Mouse (Mus musculus) thymus, adult 2 months (tissue): Measurements from ENCODE around the gene Gm37240. TPM values are rescaled to one million over a fixed set of nuclear protein-coding genes. Genes with fewer than 3 reads are reported as not detected.

Source experiments
- DNase-seq: peaks from one replicate; pipeline ENCODE4 v3.0.0; 2021
- H3K27ac ChIP-seq: fragments of 200-500 bp; 2 replicates; pipeline ENCODE4 v1.5.1; 2012; ENCODE audit warnings: low read length, control low read depth; ENCODE audit not compliant: control insufficient read depth, insufficient read depth
- H3K27me3 ChIP-seq: fragments of 200-500 bp; 2 replicates; pipeline ENCODE4 v1.6.1; 2012; ENCODE audit warnings: mild to moderate bottlenecking, low read length, moderate library complexity, mixed read lengths; ENCODE audit not compliant: control insufficient read depth, insufficient read depth
- H3K36me3 ChIP-seq: fragments of 200-500 bp; 2 replicates; pipeline ENCODE4 v1.6.1; 2012; ENCODE audit warnings: mild to moderate bottlenecking, low read length, moderate library complexity; ENCODE audit not compliant: control insufficient read depth, insufficient read depth
- H3K4me1 ChIP-seq: fragments of 200-500 bp; replicated peaks from 2 replicates; pipeline ENCODE4 v1.6.1; 2012; ENCODE audit warnings: low read length; ENCODE audit not compliant: control insufficient read depth, insufficient read depth
- H3K4me3 ChIP-seq: fragments of 200-500 bp; 2 replicates; pipeline ENCODE4 v1.5.1; 2012; ENCODE audit warnings: mild to moderate bottlenecking, low read length, control low read depth, moderate library complexity; ENCODE audit not compliant: control insufficient read depth, insufficient read depth
- CTCF ChIP-seq: fragments of 200-500 bp; IDR thresholded peaks from 2 replicates; pipeline ENCODE4 v1.5.1; 2012; ENCODE audit warnings: mild to moderate bottlenecking, control low read depth, low read length, moderate library complexity, borderline replicate concordance; ENCODE audit not compliant: control insufficient read depth, poor library complexity, insufficient read depth; ENCODE audit errors: extremely low read depth
- POLR2A ChIP-seq: fragments of 200-500 bp; IDR thresholded peaks from 2 replicates; pipeline ENCODE4 v1.6.1; 2012; ENCODE audit warnings: mild to moderate bottlenecking, low read length, control low read depth, moderate library complexity; ENCODE audit not compliant: control insufficient read depth, poor library complexity, insufficient read depth; ENCODE audit errors: extremely low read depth
- WGBS: fragments of 180-500 bp; shearing (Covaris S2); methylation state at CpG from one replicate; pipeline ENCODE4 v1.1.7; 2018; 5-methylcytosine and 5-hydroxymethylcytosine counted together
- polyA plus RNA-seq: library from polyadenylated mRNA; depleted of rRNA; stranded (reverse); fragments of >200 nt; gene quantifications from 2 replicates; pipeline ENCODE4 v1.2.3, GENCODE M21; 2012

Gene Gm37240
- polyA plus RNA-seq, 1 experiment, result 7.0 TPM

- H3K4me3 ChIP-seq, result no peak overlapping the region
- no peaks in the 10 kb centered on the region for H3K27me3 ChIP-seq
- no peak for DNase-seq
- TF ChIP-seq CTCF (no peak), POLR2A (no peak)
- WGBS, result 74% methylated on average over 1 of the region's 1 CpGs
- H3K4me1 ChIP-seq, result no peaks in the 10 kb centered on the region
- no peak overlapping the region for H3K27ac ChIP-seq
- H3K36me3 ChIP-seq, result no peaks in the 10 kb centered on the region
Observed at GRCm38 (mm10) chr3:85833627-85834026, 53.7 kb downstream of the Gm37240 start.

GRCm38 (mm10) chr3:85832490-85833155 is 54.7 kb downstream of the Gm37240 start:
- Histone ChIP-seq H3K27ac (no peak overlapping the region), H3K27me3 (no peaks in the 10 kb centered on the region), H3K36me3 (no peaks in the 10 kb centered on the region), H3K4me3 (no peak overlapping the region), H3K4me1 (no peaks in the 10 kb centered on the region)
- no peak for DNase-seq
- TF ChIP-seq POLR2A (no peak), CTCF (no peak)
- WGBS, result 94% methylated on average over 10 of the region's 10 CpGs

GRCm38 (mm10) chr3:85831785-85832184 is 55.5 kb downstream of the Gm37240 start:
- no peak for TF ChIP-seq POLR2A
- no peak for TF ChIP-seq CTCF
- Histone ChIP-seq H3K4me3 (no peak overlapping the region), H3K4me1 (no peaks in the 10 kb centered on the region), H3K27ac (no peak overlapping the region), H3K27me3 (no peaks in the 10 kb centered on the region), H3K36me3 (no peaks in the 10 kb centered on the region)
- 88% methylated on average over 1 of the region's 1 CpGs for WGBS
- no peak for DNase-seq

- no peak overlapping the region for H3K27ac ChIP-seq
- no peaks in the 10 kb centered on the region for H3K4me1 ChIP-seq
- DNase-seq, result no peak
- 81% methylated on average over 4 of the region's 4 CpGs for WGBS
- TF ChIP-seq CTCF (no peak), POLR2A (no peak)
- no peaks in the 10 kb centered on the region for H3K27me3 ChIP-seq
- H3K36me3 ChIP-seq, result no peaks in the 10 kb centered on the region
- no peak overlapping the region for H3K4me3 ChIP-seq
Observed at GRCm38 (mm10) chr3:85829047-85829446, 58.3 kb downstream of the Gm37240 start.

- H3K27ac ChIP-seq, result no peak overlapping the region
- DNase-seq, result no peak
Observed at GRCm38 (mm10) chr3:85827815-85828214, 59.5 kb downstream of the Gm37240 start.

GRCm38 (mm10) chr3:85827283-85827682 is 60.0 kb downstream of the Gm37240 start:
- 80% methylated on average over 4 of the region's 4 CpGs for WGBS
- Histone ChIP-seq H3K4me3 (no peak overlapping the region), H3K27me3 (no peaks in the 10 kb centered on the region), H3K4me1 (no peaks in the 10 kb centered on the region), H3K36me3 (no peaks in the 10 kb centered on the region), H3K27ac (no peak overlapping the region)
- no peak for TF ChIP-seq POLR2A
- no peak for TF ChIP-seq CTCF
- DNase-seq, result no peak

More at GRCm38 (mm10) chr3:85827815-85828214, 59.5 kb downstream of the Gm37240 start:
- H3K27me3 ChIP-seq, result no peaks in the 10 kb centered on the region
- no peaks in the 10 kb centered on the region for H3K36me3 ChIP-seq
- H3K4me1 ChIP-seq, result no peaks in the 10 kb centered on the region
- H3K4me3 ChIP-seq, result no peak overlapping the region
- no peak for TF ChIP-seq POLR2A
- TF ChIP-seq CTCF, result no peak
- 92% methylated on average over 6 of the region's 6 CpGs for WGBS
